Mouse (Mus musculus): ENCODE measurements at regions not wholly inside any gene's neighbourhood (a gene's known extent, or its start where the extent isn't known, plus 50 kb on each side); places are given as distances from the start of the nearest gene placed in this dataset.

DNA sequence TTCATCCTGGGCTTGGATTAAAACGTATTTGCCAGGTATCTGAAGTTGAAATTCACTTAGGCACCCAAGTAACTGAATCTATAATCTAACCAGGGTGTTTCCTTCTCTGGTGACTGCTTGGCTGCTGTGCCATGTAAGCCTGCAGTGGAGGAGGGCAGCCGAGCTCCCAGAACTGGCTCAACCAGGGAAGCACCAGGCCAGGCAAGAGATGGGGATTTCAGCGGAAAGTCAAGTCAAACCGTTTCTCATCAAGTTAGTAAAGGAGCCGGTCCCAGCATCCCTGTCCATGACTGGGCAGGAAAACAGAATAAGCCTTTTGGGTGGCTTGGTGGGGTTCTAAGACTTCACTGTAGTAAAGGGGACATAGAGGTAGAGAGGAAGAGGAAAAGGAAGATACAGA, 341.1 kb upstream of the Sall1 start:
- 76% methylated on average over 5 of the region's 5 CpGs for WGBS
- H3K9ac ChIP-seq (ENCODE audit: low read length), result no peak overlapping the region
- H3K27me3 ChIP-seq (ENCODE audit: control insufficient read depth, insufficient read depth, low read length), result no peaks in the 10 kb centered on the region
- H3K4me3 ChIP-seq (ENCODE audit: low read depth, low read length), result no peak overlapping the region
- ATAC-seq (replicated peaks; ENCODE audit: low FRiP score), result no peak
- H3K27ac ChIP-seq (ENCODE audit: low read depth, low read length), result no peak overlapping the region
- H3K9me3 ChIP-seq (ENCODE audit: control insufficient read depth, low read length), result no peaks in the 10 kb centered on the region
- peaks cover 35% of the 10 kb centered on the region for H3K4me1 ChIP-seq (replicated peaks; ENCODE audit: control insufficient read depth, insufficient read depth, low read length)
- H3K36me3 ChIP-seq (ENCODE audit: control insufficient read depth, insufficient read depth, low read length), result no peaks in the 10 kb centered on the region
- no peak overlapping the region for H3K4me2 ChIP-seq (ENCODE audit: low read depth, low read length, severe bottlenecking)
- DNase-seq (ENCODE audit: low spot score), result no peak

DNA sequence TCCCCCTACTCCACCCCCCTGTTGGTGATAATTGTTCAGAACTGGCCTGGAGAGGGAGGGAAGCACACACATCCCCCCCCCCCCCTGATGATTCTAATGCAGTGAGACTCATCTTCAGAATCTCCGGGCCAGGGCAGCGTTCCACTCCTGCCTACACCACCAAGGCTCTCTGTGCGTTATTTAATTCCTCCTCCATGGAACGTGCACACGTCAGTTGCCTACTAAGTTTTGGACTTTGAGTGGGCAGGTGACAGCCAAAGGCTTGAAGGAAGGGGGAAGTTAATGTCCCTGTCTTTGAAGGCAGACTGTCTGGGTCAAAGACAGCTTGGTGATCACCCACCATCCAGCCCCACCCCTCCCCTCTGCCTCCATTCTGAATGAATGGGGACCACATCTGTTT, 339.8 kb upstream of the Sall1 start:
- Histone ChIP-seq H3K9me3 (ENCODE audit: control insufficient read depth, low read length) (no peaks in the 10 kb centered on the region), H3K27ac (ENCODE audit: low read depth, low read length) (no peak overlapping the region)
- no peak for ATAC-seq (replicated peaks; ENCODE audit: low FRiP score)

DNA sequence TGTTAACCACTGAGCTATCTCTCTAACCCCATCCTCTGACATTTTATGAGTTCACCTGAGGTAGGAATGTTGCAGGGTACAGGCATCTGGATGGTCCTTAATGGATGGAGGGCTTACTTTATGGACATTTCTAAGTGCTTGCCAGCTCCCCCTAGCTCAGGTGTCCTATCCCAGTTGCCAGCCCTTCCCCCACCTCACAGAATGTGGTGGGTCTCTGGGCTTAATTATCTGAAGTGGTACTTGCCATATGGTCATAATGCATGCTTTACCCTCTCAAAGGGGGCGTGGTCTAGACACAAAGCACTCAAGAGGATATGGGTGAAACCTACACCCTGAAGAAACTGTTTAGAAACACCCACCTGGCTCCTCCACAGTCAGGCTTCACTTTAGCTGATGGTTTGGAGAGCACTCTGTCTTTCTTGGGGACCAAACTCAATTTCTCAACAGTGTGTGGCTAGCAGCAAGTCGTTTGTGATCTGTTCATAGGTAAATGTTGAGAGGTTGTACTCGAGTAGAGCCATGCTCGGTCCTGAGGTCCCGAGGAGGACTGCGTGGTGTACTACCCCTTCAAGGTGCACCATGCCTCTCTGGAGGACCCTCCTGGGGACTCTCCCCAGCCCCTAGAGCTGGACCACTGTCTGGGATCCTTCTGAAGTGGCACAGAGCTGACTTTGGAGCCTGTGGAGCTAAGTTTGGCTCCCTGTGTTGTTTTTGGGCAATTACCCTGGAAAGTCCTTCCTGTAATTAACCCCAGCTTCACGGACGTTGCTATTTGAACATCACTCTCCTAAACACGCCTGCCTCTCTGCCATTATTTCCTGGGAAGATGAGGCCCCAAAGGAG, 338.8 kb upstream of the Sall1 start:
- Histone ChIP-seq H3K9ac (ENCODE audit: low read length) (no peak overlapping the region), H3K27ac (ENCODE audit: low read depth, low read length) (no peak overlapping the region), H3K4me1 (replicated peaks; ENCODE audit: control insufficient read depth, insufficient read depth, low read length) (peaks cover 22% of the 10 kb centered on the region), H3K9me3 (ENCODE audit: control insufficient read depth, low read length) (no peaks in the 10 kb centered on the region), H3K4me3 (ENCODE audit: low read depth, low read length) (no peak overlapping the region), H3K36me3 (ENCODE audit: control insufficient read depth, insufficient read depth, low read length) (no peaks in the 10 kb centered on the region), H3K4me2 (ENCODE audit: low read depth, low read length, severe bottlenecking) (no peak overlapping the region), H3K27me3 (ENCODE audit: control insufficient read depth, insufficient read depth, low read length) (no peaks in the 10 kb centered on the region)
- ATAC-seq (replicated peaks; ENCODE audit: low FRiP score) (no peak), DNase-seq (ENCODE audit: low spot score) (peak; percentile 52)
- 62% methylated on average over 9 of the region's 9 CpGs for WGBS

More for the DNA sequence above, 339.8 kb upstream of the Sall1 start:
- Histone ChIP-seq H3K4me1 (replicated peaks; ENCODE audit: control insufficient read depth, insufficient read depth, low read length) (peaks cover 31% of the 10 kb centered on the region), H3K9ac (ENCODE audit: low read length) (no peak overlapping the region), H3K36me3 (ENCODE audit: control insufficient read depth, insufficient read depth, low read length) (no peaks in the 10 kb centered on the region), H3K4me2 (ENCODE audit: low read depth, low read length, severe bottlenecking) (no peak overlapping the region), H3K4me3 (ENCODE audit: low read depth, low read length) (no peak overlapping the region), H3K27me3 (ENCODE audit: control insufficient read depth, insufficient read depth, low read length) (no peaks in the 10 kb centered on the region)
- 60% methylated on average over 5 of the region's 5 CpGs for WGBS
- DNase-seq (ENCODE audit: low spot score), result no peak

DNA sequence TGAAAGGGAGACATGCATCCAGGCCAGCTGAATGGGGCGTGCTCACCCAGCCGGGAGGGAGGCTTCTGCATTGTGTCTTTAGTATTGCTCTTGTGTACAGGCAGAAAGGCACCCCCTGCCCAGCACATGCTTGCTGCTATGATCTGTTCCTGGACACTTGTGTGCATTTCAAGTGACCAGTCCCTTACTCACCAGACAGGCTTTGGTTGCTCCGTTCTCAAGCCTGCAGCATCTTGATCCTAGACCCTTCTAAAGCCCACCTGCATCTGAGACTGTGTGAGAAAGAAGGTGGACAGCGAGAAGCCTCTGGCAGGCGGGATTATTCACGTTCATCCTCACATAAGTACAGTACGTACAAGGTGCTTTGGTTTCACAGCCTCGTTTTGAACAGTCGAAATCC, 336.5 kb upstream of the Sall1 start:
- DNase-seq (ENCODE audit: low spot score), result no peak

DNA sequence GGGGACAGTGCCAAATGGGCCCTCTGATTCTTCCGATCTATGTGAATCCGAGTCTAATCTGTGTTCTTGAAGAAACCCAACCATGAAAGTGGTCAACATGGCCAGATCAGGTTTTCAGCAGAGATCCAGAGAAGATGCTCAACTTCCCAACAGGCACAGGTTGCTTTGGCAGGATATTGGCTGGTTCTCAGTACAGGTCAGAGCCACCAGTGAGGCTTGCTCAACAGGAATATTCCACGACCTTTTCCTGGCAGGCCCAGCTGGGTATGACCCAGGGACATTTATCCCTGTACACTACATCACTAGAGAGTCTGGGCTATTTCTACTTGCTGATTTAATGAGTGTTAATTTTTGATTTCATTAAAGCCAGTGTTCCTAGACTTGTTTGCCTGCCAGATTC, 328.8 kb upstream of the Sall1 start:
- ATAC-seq (replicated peaks; ENCODE audit: low FRiP score), result no peak
- Histone ChIP-seq H3K27me3 (ENCODE audit: control insufficient read depth, insufficient read depth, low read length) (no peaks in the 10 kb centered on the region), H3K27ac (ENCODE audit: low read depth, low read length) (no peak overlapping the region), H3K9ac (ENCODE audit: low read length) (no peak overlapping the region), H3K36me3 (ENCODE audit: control insufficient read depth, insufficient read depth, low read length) (no peaks in the 10 kb centered on the region), H3K4me2 (ENCODE audit: low read depth, low read length, severe bottlenecking) (no peak overlapping the region), H3K4me3 (ENCODE audit: low read depth, low read length) (no peak overlapping the region), H3K4me1 (replicated peaks; ENCODE audit: control insufficient read depth, insufficient read depth, low read length) (no peaks in the 10 kb centered on the region), H3K9me3 (ENCODE audit: control insufficient read depth, low read length) (no peaks in the 10 kb centered on the region)
- 88% methylated on average over 3 of the region's 3 CpGs for WGBS
- no peak for DNase-seq (ENCODE audit: low spot score)

More for the DNA sequence above, 336.5 kb upstream of the Sall1 start:
- no peaks in the 10 kb centered on the region for H3K36me3 ChIP-seq (ENCODE audit: control insufficient read depth, insufficient read depth, low read length)
- no peak overlapping the region for H3K9ac ChIP-seq (ENCODE audit: low read length)
- H3K4me2 ChIP-seq (ENCODE audit: low read depth, low read length, severe bottlenecking), result no peak overlapping the region
- peaks cover 6% of the 10 kb centered on the region for H3K4me1 ChIP-seq (replicated peaks; ENCODE audit: control insufficient read depth, insufficient read depth, low read length)
- WGBS, result 76% methylated on average over 9 of the region's 9 CpGs
- no peak for ATAC-seq (replicated peaks; ENCODE audit: low FRiP score)
- H3K27ac ChIP-seq (ENCODE audit: low read depth, low read length), result no peak overlapping the region
- H3K27me3 ChIP-seq (ENCODE audit: control insufficient read depth, insufficient read depth, low read length), result no peaks in the 10 kb centered on the region
- no peaks in the 10 kb centered on the region for H3K9me3 ChIP-seq (ENCODE audit: control insufficient read depth, low read length)
- H3K4me3 ChIP-seq (ENCODE audit: low read depth, low read length), result no peak overlapping the region

DNA sequence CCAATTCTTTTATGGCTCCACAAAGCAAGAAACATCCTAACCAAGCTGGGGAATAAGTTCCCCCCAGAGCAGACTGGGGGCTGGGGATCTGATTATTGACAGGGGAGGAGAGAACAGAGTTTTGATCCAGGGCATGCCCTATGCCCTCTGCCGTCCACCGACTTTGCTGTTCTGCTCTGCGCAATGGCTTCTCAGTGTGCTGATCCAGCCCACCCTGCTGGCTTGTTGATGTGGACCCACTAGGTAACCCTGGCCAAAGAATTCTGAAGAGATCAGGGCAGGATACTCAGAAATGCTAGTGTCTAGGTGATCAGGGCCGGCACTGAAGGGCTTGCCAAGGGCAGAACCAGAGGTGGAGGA, 327.8 kb upstream of the Sall1 start:
- H3K27ac ChIP-seq (ENCODE audit: low read depth, low read length), result no peak overlapping the region
- 63% methylated on average over 4 of the region's 4 CpGs for WGBS
- no peak overlapping the region for H3K9ac ChIP-seq (ENCODE audit: low read length)
- no peaks in the 10 kb centered on the region for H3K36me3 ChIP-seq (ENCODE audit: control insufficient read depth, insufficient read depth, low read length)
- H3K9me3 ChIP-seq (ENCODE audit: control insufficient read depth, low read length), result no peaks in the 10 kb centered on the region
- no peaks in the 10 kb centered on the region for H3K27me3 ChIP-seq (ENCODE audit: control insufficient read depth, insufficient read depth, low read length)
- no peak overlapping the region for H3K4me2 ChIP-seq (ENCODE audit: low read depth, low read length, severe bottlenecking)
- DNase-seq (ENCODE audit: low spot score) (no peak), ATAC-seq (replicated peaks; ENCODE audit: low FRiP score) (no peak)
- no peak overlapping the region for H3K4me3 ChIP-seq (ENCODE audit: low read depth, low read length)
- H3K4me1 ChIP-seq (replicated peaks; ENCODE audit: control insufficient read depth, insufficient read depth, low read length), result no peaks in the 10 kb centered on the region

DNA sequence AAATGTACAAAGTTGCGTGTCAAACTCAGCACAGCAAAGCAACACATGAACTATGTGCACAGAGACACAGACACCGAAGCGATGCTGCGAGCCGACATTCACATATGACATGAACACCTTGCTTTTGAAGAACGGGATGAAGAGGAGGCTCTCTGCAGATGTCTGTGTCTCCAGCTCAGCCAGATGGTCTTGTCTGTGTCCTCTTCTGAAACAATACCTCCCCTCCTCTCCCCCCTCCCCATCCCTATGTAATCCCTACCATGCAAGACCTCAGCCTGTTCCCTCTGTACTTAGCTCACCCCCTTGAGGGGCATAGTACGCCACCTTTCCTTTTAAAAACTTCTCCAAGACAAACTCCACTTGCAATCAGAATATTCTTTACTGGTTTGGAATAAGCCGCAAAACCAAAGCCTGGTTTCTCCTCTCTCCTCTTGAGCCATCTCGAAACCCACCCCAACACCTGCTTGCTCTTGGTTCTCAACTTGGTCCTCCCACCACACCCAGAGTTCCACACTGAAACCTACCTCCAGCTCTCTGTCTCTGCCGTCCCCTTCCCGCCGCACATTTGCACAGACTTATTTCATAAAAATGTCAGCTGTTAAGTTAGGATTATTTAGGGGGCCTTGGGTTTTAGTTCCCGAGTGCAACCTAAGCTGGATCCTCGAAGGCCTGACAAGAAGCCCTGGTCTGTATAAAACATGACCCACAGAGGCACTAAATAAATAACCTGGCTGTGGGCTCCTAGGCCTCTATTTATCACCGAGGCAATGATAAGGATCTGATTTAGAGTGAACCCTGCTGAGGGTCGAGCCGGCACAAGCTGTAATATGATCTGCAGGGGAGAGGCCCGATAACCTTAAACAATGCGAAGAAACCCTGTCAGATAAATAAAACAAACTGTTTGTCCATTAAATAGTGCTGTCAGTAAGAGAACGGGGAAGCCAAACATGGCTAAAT, 327.1 kb upstream of the Sall1 start:
- Histone ChIP-seq H3K36me3 (ENCODE audit: control insufficient read depth, insufficient read depth, low read length) (no peaks in the 10 kb centered on the region), H3K4me2 (ENCODE audit: low read depth, low read length, severe bottlenecking) (no peak overlapping the region), H3K4me1 (replicated peaks; ENCODE audit: control insufficient read depth, insufficient read depth, low read length) (no peaks in the 10 kb centered on the region), H3K4me3 (ENCODE audit: low read depth, low read length) (no peak overlapping the region), H3K27ac (ENCODE audit: low read depth, low read length) (no peak overlapping the region), H3K27me3 (ENCODE audit: control insufficient read depth, insufficient read depth, low read length) (no peaks in the 10 kb centered on the region), H3K9me3 (ENCODE audit: control insufficient read depth, low read length) (no peaks in the 10 kb centered on the region), H3K9ac (ENCODE audit: low read length) (no peak overlapping the region)
- DNase-seq (ENCODE audit: low spot score) (no peak), ATAC-seq (replicated peaks; ENCODE audit: low FRiP score) (no peak)
- 67% methylated on average over 20 of the region's 20 CpGs for WGBS

DNA sequence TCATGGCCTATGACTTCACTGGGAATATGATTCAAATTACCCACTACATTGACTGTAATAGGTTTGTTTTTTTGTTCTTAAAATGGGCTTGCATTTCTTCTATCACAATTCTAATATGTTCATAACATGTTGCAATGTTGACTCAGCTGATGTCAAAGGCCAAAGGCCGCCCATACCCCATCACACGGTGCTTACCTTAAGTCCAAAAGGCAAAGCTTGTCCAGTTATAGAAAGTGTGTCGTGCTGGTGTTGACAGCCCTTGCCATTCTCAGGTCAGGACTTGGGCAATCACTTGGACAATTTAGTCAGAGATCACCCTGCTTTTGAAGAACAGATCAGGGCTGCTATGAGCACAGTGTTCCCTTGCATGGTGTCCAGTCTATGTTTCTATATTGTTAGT, 321.5 kb upstream of the Sall1 start:
- ATAC-seq (replicated peaks; ENCODE audit: low FRiP score) (no peak), DNase-seq (ENCODE audit: low spot score) (no peak)
- Histone ChIP-seq H3K27ac (ENCODE audit: low read depth, low read length) (no peak overlapping the region), H3K9me3 (ENCODE audit: control insufficient read depth, low read length) (no peaks in the 10 kb centered on the region), H3K36me3 (ENCODE audit: control insufficient read depth, insufficient read depth, low read length) (no peaks in the 10 kb centered on the region), H3K4me3 (ENCODE audit: low read depth, low read length) (no peak overlapping the region), H3K27me3 (ENCODE audit: control insufficient read depth, insufficient read depth, low read length) (no peaks in the 10 kb centered on the region), H3K9ac (ENCODE audit: low read length) (no peak overlapping the region), H3K4me1 (replicated peaks; ENCODE audit: control insufficient read depth, insufficient read depth, low read length) (no peaks in the 10 kb centered on the region), H3K4me2 (ENCODE audit: low read depth, low read length, severe bottlenecking) (no peak overlapping the region)
- 90% methylated on average over 3 of the region's 3 CpGs for WGBS
